Mouse (Mus musculus) cortical plate, adult 2 months (tissue): ENCODE results near the gene Svs3b.

Experiments
- CTCF ChIP-seq: fragments of 200-500 bp; IDR thresholded peaks from 2 replicates; pipeline ENCODE4 v1.5.1; 2011; ENCODE audit warnings: mild to moderate bottlenecking, control low read depth, low read length; ENCODE audit not compliant: insufficient read depth; ENCODE audit errors: extremely low read depth
- POLR2A ChIP-seq: fragments of 200-500 bp; IDR thresholded peaks from 2 replicates; pipeline ENCODE4 v1.6.1; 2011; ENCODE audit warnings: mild to moderate bottlenecking, low read length, control low read depth; ENCODE audit not compliant: insufficient read depth; ENCODE audit errors: extremely low read depth

GRCm38 (mm10) chr2:164212711-164213110 lies 43.7 kb downstream of the Svs3b start:
- TF ChIP-seq CTCF, result no peak
- TF ChIP-seq POLR2A, result no peak
